Mouse (Mus musculus): ENCODE measurements around the gene Arhgef10l.

GRCm38 (mm10) chr4:140614553-140614952 is 51.3 kb downstream of the Arhgef10l start:
- TF ChIP-seq CTCF (IDR thresholded peaks at IDR 0.05; ENCODE audit: insufficient read depth, low read depth, low read length) (no peak), POLR2A (IDR thresholded peaks at IDR 0.05; ENCODE audit: insufficient read depth, low read depth, low read length) (no peak)
